Mouse (Mus musculus) kidney, postnatal 4 days (tissue): ENCODE measurements around the gene Vcp.

ENCODE experiments used
- DNase-seq, 2 experiments: peaks; one replicate each; pipeline ENCODE4 v3.0.0; 2021; ENCODE audit warnings: mixed read lengths in 2 of 2

Gene Vcp

GRCm38 (mm10) chr4:42969304-42969703 lies 31.0 kb downstream of the Vcp start, which contains the start of gene 1700022I11Rik:
TSS of gene 1700022I11Rik (plus strand) at chr4:42969604.
- no peak for DNase-seq

GRCm38 (mm10) chr4:42965039-42965719 lies 35.1 kb downstream of the Vcp start:
- DNase-seq = peak; percentile 46 to 59

- DNase-seq = peak; percentile 28 to 30
These were observed 36.8 kb downstream of the Vcp start for GRCm38 (mm10) chr4:42963480-42963879.

- DNase-seq = peak; percentile 74 to 77
These were observed 38.7 kb downstream of the Vcp start for GRCm38 (mm10) chr4:42961592-42961991.

- no peak for DNase-seq
These were observed 40.9 kb downstream of the Vcp start for GRCm38 (mm10) chr4:42959382-42959781.

- no peak for DNase-seq
These were observed 41.4 kb downstream of the Vcp start for GRCm38 (mm10) chr4:42958942-42959341.

GRCm38 (mm10) chr4:42957979-42958378 lies 42.3 kb downstream of the Vcp start:
- no peak for DNase-seq

GRCm38 (mm10) chr4:42957306-42957705 lies 43.0 kb downstream of the Vcp start:
- DNase-seq = no peak

GRCm38 (mm10) chr4:42956581-42956980 lies 43.7 kb downstream of the Vcp start:
- DNase-seq = no peak

- no peak for DNase-seq
These were observed 45.1 kb downstream of the Vcp start for GRCm38 (mm10) chr4:42955200-42955599.

GRCm38 (mm10) chr4:42954297-42954696 lies 46.0 kb downstream of the Vcp start:
- peak; percentile 87 to 88 for DNase-seq

- peak; percentile 18 to 45 for DNase-seq
These were observed 46.7 kb downstream of the Vcp start for GRCm38 (mm10) chr4:42953435-42954094.

- DNase-seq = no peak
These were observed 47.7 kb downstream of the Vcp start for GRCm38 (mm10) chr4:42952563-42952962.

GRCm38 (mm10) chr4:42951206-42952195 lies 48.8 kb downstream of the Vcp start:
- no peak for DNase-seq

GRCm38 (mm10) chr4:42950065-42950558 lies 50.2 kb downstream of the Vcp start:
- DNase-seq = peak; percentile 90 to 95

- DNase-seq = peak; percentile 97
These were observed 50.6 kb downstream of the Vcp start, which contains the start of gene Dnajb5 for GRCm38 (mm10) chr4:42949676-42950051. TSS of gene Dnajb5 (plus strand) at chr4:42949814.

GRCm38 (mm10) chr4:42949051-42949675 lies 51.1 kb downstream of the Vcp start:
- DNase-seq = no peak

GRCm38 (mm10) chr4:42948527-42948926 lies 51.8 kb downstream of the Vcp start:
- no peak for DNase-seq

GRCm38 (mm10) chr4:42946733-42947290 lies 53.5 kb downstream of the Vcp start:
- no peak for DNase-seq

- peak; percentile 77 to 79 for DNase-seq
These were observed 54.4 kb downstream of the Vcp start for GRCm38 (mm10) chr4:42945952-42946351.

GRCm38 (mm10) chr4:42945445-42945844 lies 54.9 kb downstream of the Vcp start:
- no peak for DNase-seq

GRCm38 (mm10) chr4:42945043-42945442 lies 55.3 kb downstream of the Vcp start:
- peak; percentile 78 to 84 for DNase-seq
